Mouse (Mus musculus): ENCODE measurements around the gene Krt222. TPM values are rescaled to one million over a fixed set of nuclear protein-coding genes. Genes with fewer than 3 reads are reported as not detected.

Krt222 gene
- total RNA-seq, 2 experiments from 2014 or later: 2.4 TPM

Other genes with a start within 250 kb of the Krt222 start
- gene Top2a, start 219.9 kb downstream of the Krt222 start, total RNA-seq (2021): under 1 TPM; 0.09 to 0.21 TPM
- 10 to 100 TPM; 30.0 to 48.5 TPM for gene Igfbp4, start 202.8 kb downstream of the Krt222 start, total RNA-seq (2021)
- under 1 TPM in 1 of 2 experiments, not detected in 1; 0.07 TPM for gene Tns4, start 154.8 kb downstream of the Krt222 start, total RNA-seq (2021)
- gene Ccr7, start 89.0 kb downstream of the Krt222 start, total RNA-seq (2021): not detected
- 10 to 100 TPM; 28.0 to 33.2 TPM for gene Smarce1, start 13.1 kb downstream of the Krt222 start, total RNA-seq (2021)
- not detected for gene Krt24, start 41.2 kb upstream of the Krt222 start, total RNA-seq (2021)
- gene Krt25, start 78.9 kb upstream of the Krt222 start, total RNA-seq (2021): under 1 TPM in 1 of 2 experiments, not detected in 1; 0.18 TPM
- gene Krt26, start 93.9 kb upstream of the Krt222 start, total RNA-seq (2021): not detected
- gene Krt27, start 107.0 kb upstream of the Krt222 start, total RNA-seq (2021): not detected
- not detected for gene Krt28, start 130.8 kb upstream of the Krt222 start, total RNA-seq (2021)
- 1 to 10 TPM; 2.6 to 3.1 TPM for gene Krt10, start 145.3 kb upstream of the Krt222 start, total RNA-seq (2021)
- gene Krt12, start 178.2 kb upstream of the Krt222 start, total RNA-seq (2021): not detected
- gene Krt20, start 194.1 kb upstream of the Krt222 start, total RNA-seq (2021): under 1 TPM in 1 of 2 experiments, not detected in 1; 0.14 TPM
- gene Krt23, start 249.1 kb upstream of the Krt222 start, total RNA-seq (2021): not detected

Measured in gastrocnemius, adult 18-20 months (tissue).